Mouse (Mus musculus) CH12.LX (cell line): Measurements from ENCODE around the gene Exoc6b.

ENCODE experiments used
- BHLHE40 ChIP-seq: IDR thresholded peaks from 2 replicates; pipeline ENCODE4 v1.6.1; 2011; ENCODE audit warnings: mild to moderate bottlenecking, low read depth, low read length, improper control_type of control experiment
- CTCF ChIP-seq, 2 experiments: IDR thresholded peaks in 1 of 2; conservative IDR thresholded peaks in 1 of 2; 2 replicates each; pipeline ENCODE4 v1.5.1; 2011 to 2012; ENCODE audit warnings: low read depth in 2 of 2, low read length in 2 of 2, improper control_type of control experiment in 1 of 2, inconsistent platforms in 1 of 2, mild to moderate bottlenecking in 1 of 2, moderate library complexity in 1 of 2
- EP300 ChIP-seq: IDR thresholded peaks from 2 replicates; pipeline ENCODE4 v1.6.1; 2011; ENCODE audit warnings: low read length, improper control_type of control experiment
- HCFC1 ChIP-seq: IDR thresholded peaks from 2 replicates; pipeline ENCODE4 v1.6.1; 2012; ENCODE audit warnings: low read depth, mild to moderate bottlenecking, inconsistent platforms, low read length, improper control_type of control experiment
- KAT2A ChIP-seq: IDR thresholded peaks from 2 replicates; pipeline ENCODE4 v1.6.1; 2012; ENCODE audit warnings: low read length, improper control_type of control experiment, inconsistent platforms; ENCODE audit not compliant: insufficient replicate concordance
- MAX ChIP-seq: IDR thresholded peaks from 2 replicates; pipeline ENCODE4 v1.6.1; 2011; ENCODE audit warnings: low read length, improper control_type of control experiment
- MAZ ChIP-seq: IDR thresholded peaks from 2 replicates; pipeline ENCODE4 v1.6.1; 2012; ENCODE audit warnings: low read depth, mild to moderate bottlenecking, inconsistent platforms, low read length, improper control_type of control experiment, moderate library complexity
- POLR2A ChIP-seq: IDR thresholded peaks from 2 replicates; pipeline ENCODE4 v1.6.1; 2011; ENCODE audit warnings: low read depth, mild to moderate bottlenecking, improper control_type of control experiment, low read length
- RCOR1 ChIP-seq: conservative IDR thresholded peaks from 2 replicates; pipeline ENCODE4 v1.6.1; 2012; ENCODE audit warnings: low read depth, mild to moderate bottlenecking, inconsistent platforms, low read length, improper control_type of control experiment
- TCF12 ChIP-seq: IDR thresholded peaks from 2 replicates; pipeline ENCODE4 v1.6.1; 2014; ENCODE audit warnings: low read depth, mild to moderate bottlenecking, inconsistent platforms, low read length, improper control_type of control experiment
- ZC3H11A ChIP-seq: IDR thresholded peaks from 2 replicates; pipeline ENCODE4 v1.6.1; 2012; ENCODE audit warnings: low read depth, mild to moderate bottlenecking, inconsistent platforms, low read length, improper control_type of control experiment

- TF ChIP-seq EP300 (no peak), MAX (no peak), KAT2A (no peak), ZC3H11A (no peak), RCOR1 (no peak), TCF12 (no peak), MAZ (no peak), POLR2A (no peak), HCFC1 (no peak), CTCF (conservative IDR thresholded peaks at IDR 0.05 in 1 of 2, IDR thresholded peaks at IDR 0.05 in 1 of 2; ENCODE audit: low read depth in 2 of 2, low read length in 2 of 2) (no peak), BHLHE40 (no peak)
Measured at GRCm38 (mm10) chr6:84886551-84886950, 182.8 kb downstream of the Exoc6b start.
